Comparison of ENCODE assay signal across 16 mouse cellular contexts in genomic region chr11:3585983-3586618, GRCm38 (mm10).
"Had no signal": no experiment of that assay in that cellular context is flagged by ENCODE, and none has a peak within 500 bp of the region (broad histone marks: within the 10 kb centered on the region; RNA-seq: fewer than 3 reads in every experiment).

No protein-coding gene starts in this region.

- H3K4me3 ChIP-seq: limb, embryonic 12.5 days; liver, embryonic 13.5 days; midbrain, embryonic 12.5 days; neural tube, embryonic 13.5 days; stomach, embryonic 15.5 days had no signal

- H3K27ac ChIP-seq: limb, embryonic 12.5 days; liver, embryonic 13.5 days; macrophage; midbrain, embryonic 12.5 days; neural tube, embryonic 13.5 days; stomach, embryonic 15.5 days had no signal

- H3K9ac ChIP-seq: limb, embryonic 12.5 days; liver, embryonic 13.5 days; liver, postnatal 0 days; midbrain, embryonic 12.5 days; neural tube, embryonic 13.5 days; stomach, embryonic 15.5 days had no signal

- ATAC-seq: liver, postnatal 0 days; midbrain, embryonic 16.5 days had no signal

- H3K4me2 ChIP-seq: limb, embryonic 12.5 days; liver, embryonic 13.5 days; midbrain, embryonic 12.5 days; neural tube, embryonic 13.5 days; stomach, embryonic 15.5 days had no signal

- H3K4me1 ChIP-seq: limb, embryonic 12.5 days; liver, embryonic 13.5 days; midbrain, embryonic 12.5 days; neural tube, embryonic 13.5 days; stomach, embryonic 15.5 days had no signal

- DNase-seq: kidney, adult 11 months; kidney, adult 9 months; kidney, postnatal 36 days; layer of hippocampus, adult 9-11 months; layer of hippocampus, postnatal 36 days; liver; liver, embryonic 13.5 days; liver, postnatal 0 days; retina, postnatal 1 day; thymus, postnatal 36 days had no signal

- H3K9me3 ChIP-seq: limb, embryonic 12.5 days; liver, embryonic 13.5 days; midbrain, embryonic 12.5 days; stomach, embryonic 15.5 days had no signal

- H3K36me3 ChIP-seq: limb, embryonic 12.5 days; liver, embryonic 13.5 days; midbrain, embryonic 12.5 days; neural tube, embryonic 13.5 days; stomach, embryonic 15.5 days had no signal

- H3K27me3 ChIP-seq: limb, embryonic 12.5 days; liver, embryonic 13.5 days; midbrain, embryonic 12.5 days; neural tube, embryonic 13.5 days; stomach, embryonic 15.5 days had no signal
